Mouse (Mus musculus): ENCODE data around the gene Apol8. TPM values are rescaled to one million over a fixed set of nuclear protein-coding genes. Genes with fewer than 3 reads are reported as not detected.

Gene Apol8
- total RNA-seq (2021): 1 to 10 TPM; 5.1 to 5.8 TPM
- long read RNA-seq, experiment 1, partial matches to known transcripts: 0 of 1 reads
- long read RNA-seq, experiment 1, other reads (novel, unspliced or antisense): 1 of 1 reads
- long read RNA-seq, experiment 2, partial matches to known transcripts: 0 of 1 reads
- long read RNA-seq, experiment 2, other reads (novel, unspliced or antisense): 1 of 1 reads

DNA sequence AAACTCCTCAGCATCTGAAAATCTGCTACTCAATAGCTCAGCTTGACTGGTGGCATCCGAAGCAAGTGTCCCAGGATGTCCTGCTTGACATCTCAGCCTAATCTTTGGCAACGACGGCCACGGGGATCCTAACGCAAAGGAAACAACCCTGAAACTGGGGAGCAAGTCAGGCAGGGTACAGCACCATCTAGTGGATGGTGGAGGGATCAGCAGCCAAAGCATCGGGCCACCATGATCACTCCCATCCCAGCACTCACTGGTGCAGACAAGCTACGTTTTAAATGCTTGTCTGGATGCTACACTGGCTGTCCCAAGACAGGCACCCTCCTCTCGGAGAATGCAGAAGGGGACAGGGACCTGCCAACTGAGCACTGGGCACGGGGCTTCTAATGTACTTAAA is at the start of gene Apol8:
Gene Apol8 (minus strand): TSS at position 156 of the 400 bp plus-strand sequence.
- TF ChIP-seq CTCF (IDR thresholded peaks at IDR 0.05): peak; percentile 95
- H3K27ac ChIP-seq: no peak within 1 kb of the TSS
- peak; percentile 66 to 70 for DNase-seq (ENCODE audit: extremely low spot score in 1 of 2, low spot score in 2 of 2)
- H3K4me3 ChIP-seq: peak within 1 kb of the TSS; percentile 34
- intact Hi-C loops (cut with DNase I): no loop called here

DNA sequence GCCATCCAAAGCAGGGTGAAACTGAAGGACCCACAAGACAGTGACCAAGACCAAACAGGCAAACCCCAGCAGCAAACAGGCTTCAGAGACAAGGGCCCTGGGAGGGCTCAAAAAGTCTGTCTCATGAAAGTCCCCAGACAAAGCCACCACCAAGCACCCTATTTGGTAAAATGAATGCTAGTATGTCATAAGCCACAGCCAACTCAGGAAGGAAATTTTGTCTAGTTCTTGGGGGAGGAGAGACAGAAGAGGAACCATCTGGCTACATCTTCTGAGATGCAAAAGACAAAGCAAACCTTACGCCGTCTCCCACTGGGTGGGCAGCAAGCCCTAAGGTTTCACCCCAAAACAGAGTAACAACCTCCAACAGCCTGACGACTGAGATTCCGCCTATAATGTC is 48.9 kb upstream of the Apol8 start:
- no peak for TF ChIP-seq CTCF (IDR thresholded peaks at IDR 0.05)
- intact Hi-C loops (cut with DNase I): no loop called here
- no peak for DNase-seq (ENCODE audit: extremely low spot score in 1 of 2, low spot score in 2 of 2)
- H3K27ac ChIP-seq: peak overlapping the region; percentile 77
- no peak overlapping the region for H3K4me3 ChIP-seq

DNA sequence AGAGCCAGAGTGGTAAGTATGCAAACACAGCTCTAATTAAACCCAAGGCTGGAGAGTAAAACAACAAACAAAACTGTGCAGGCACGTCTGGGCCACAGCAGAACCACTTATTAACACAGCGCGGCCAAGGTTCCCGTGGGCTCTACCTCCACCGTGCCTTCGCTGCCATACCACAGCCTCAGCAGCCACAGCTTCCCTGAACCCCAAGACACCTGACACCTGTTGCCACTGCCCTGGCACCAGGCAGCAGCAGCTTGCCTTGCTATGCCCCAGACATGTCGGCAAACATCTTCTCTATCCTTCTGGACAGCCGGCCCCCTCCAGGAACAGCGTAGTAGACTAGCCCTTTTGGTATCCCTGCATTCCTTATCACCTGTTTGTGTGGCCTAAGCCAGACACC is 48.1 kb upstream of the Apol8 start:
- no peak overlapping the region for H3K4me3 ChIP-seq
- no peak for TF ChIP-seq CTCF (IDR thresholded peaks at IDR 0.05)
- DNase-seq (ENCODE audit: extremely low spot score in 1 of 2, low spot score in 2 of 2): no peak
- intact Hi-C loops (cut with DNase I): loop anchor here (5.0 kb wide), 1 partner anchor 37 kb away; the partner anchor contains the start of gene Myh9
- H3K27ac ChIP-seq: no peak overlapping the region

DNA sequence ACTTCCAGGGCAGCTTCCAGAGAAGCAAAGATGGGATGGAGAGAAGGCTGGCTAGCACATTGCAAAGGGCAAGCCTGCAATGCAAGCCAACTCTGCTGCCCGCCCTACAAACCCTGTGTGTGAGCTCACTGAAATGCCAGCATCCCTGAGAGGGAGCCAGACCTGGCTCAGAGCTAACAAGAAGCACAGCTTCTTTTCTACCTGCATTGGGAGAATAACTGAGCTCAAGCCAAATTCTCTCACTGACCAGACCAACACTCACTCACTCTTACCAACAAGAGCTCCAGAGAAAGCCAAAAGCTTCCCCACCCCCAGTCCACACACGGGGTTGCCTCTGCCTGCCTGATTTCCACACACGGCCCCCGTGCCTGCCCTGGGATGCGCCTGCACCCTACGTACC is 47.7 kb upstream of the Apol8 start:
- H3K27ac ChIP-seq: no peak overlapping the region; the same call in 1 of the 2 replicates
- TF ChIP-seq CTCF (IDR thresholded peaks at IDR 0.05): no peak

DNA sequence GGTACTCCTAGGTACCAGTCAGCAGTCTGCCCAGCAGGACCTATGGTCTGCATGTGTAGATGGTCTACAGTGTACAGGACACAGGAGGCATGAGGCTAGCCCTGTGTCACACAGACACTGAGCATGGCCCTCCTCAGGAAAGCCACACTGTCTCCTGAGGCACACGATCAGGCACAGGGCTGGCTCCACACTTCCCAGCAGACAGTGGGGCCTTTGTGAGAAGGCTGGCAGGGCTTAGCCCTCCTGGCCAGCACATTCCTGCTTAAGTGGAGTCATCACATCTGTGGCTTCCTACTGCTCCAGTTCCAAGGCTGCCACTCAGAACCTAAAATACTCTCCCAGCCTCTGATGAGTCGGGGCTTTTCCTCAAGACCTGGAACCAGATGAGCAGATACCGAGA is 46.9 kb upstream of the Apol8 start:
- no peak for TF ChIP-seq CTCF (IDR thresholded peaks at IDR 0.05)
- H3K4me3 ChIP-seq: no peak overlapping the region
- H3K27ac ChIP-seq: peak overlapping the region; percentile 53; the same call in 1 of the 2 replicates
- DNase-seq (ENCODE audit: extremely low spot score in 1 of 2, low spot score in 2 of 2): no peak
- intact Hi-C loops (cut with DNase I): loop anchor here (5.0 kb wide), 1 partner anchor 39 kb away; the partner anchor contains the start of gene Myh9

More for the DNA sequence above, 47.7 kb upstream of the Apol8 start:
- intact Hi-C loops (cut with DNase I): loop anchor here (5.0 kb wide), 1 partner anchor 38 kb away; the partner anchor contains the start of gene Myh9
- DNase-seq (ENCODE audit: extremely low spot score in 1 of 2, low spot score in 2 of 2): no peak
- no peak overlapping the region for H3K4me3 ChIP-seq

DNA sequence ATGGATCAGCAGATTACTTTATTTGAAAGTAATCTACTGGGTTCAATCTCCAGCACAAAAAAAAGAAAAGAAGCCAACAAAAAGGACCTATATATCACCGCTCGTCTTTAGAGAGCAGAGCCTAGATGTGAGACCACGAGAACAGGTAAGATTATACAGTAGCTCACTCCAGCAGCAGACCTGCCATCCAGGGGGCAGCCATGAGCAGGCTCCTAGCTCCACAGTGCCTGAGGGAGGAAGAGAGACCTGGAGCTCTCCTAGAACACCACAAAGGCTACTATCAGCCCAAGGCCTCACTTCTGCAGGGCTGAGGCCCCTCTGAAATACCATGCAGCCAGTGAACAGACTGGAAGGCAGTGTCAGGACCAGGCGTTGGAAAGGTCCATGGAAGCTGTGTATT is 46.2 kb upstream of the Apol8 start:
- no peak for DNase-seq (ENCODE audit: extremely low spot score in 1 of 2, low spot score in 2 of 2)
- intact Hi-C loops (cut with DNase I): loop anchor here (5.0 kb wide), 1 partner anchor 39 kb away; the partner anchor contains the start of gene Myh9
- peak overlapping the region; percentile 53; the same call in 1 of the 2 replicates for H3K27ac ChIP-seq
- H3K4me3 ChIP-seq: no peak overlapping the region
- peak; percentile 42 for TF ChIP-seq CTCF (IDR thresholded peaks at IDR 0.05)

DNA sequence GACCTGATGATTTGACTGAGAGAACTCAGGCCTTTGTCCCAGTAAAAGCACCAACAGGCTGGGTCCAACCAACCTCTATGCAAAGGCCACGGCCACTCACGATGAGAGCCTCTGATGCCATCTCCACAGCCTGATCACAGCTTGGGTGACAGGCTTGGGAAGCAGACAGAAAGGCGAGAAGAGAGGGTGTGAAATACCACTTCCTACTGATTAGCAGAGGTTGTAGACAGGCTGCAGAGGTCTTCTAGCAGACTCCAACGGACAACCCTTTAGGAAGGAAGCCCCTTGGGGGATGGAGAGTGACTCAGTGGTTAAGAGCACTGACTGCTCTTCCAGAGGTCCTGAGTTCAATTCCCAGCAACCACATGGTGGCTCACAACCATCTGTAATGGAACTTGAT is 44.4 kb upstream of the Apol8 start:
- Histone ChIP-seq H3K4me3 (no peak overlapping the region), H3K27ac (peak overlapping the region; percentile 74)
- no peak for TF ChIP-seq CTCF (IDR thresholded peaks at IDR 0.05)
- intact Hi-C loops (cut with DNase I): loop anchor here (5.0 kb wide), 1 partner anchor 41 kb away; the partner anchor contains the start of gene Myh9
- no peak for DNase-seq (ENCODE audit: extremely low spot score in 1 of 2, low spot score in 2 of 2)

DNA sequence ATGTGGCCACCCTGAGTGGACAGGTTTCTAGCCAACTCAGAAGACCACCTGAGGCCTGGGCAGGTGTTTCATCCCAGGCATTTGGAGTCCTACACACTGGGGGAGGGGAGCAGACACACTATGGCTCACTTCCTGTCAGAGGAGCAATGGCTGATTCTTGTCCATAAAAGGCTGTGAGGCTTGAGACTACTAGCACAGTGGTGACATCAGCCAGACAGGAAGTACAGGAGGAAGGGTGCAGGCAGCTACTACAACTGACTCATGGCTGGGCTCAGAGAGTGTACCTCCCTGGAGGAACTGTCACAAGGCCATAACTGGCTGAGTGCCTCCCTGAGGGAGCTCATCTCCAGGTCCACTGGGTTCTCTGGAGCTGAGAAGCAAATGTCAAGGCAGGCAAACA is 43.7 kb upstream of the Apol8 start:
- H3K4me3 ChIP-seq: no peak overlapping the region
- DNase-seq (ENCODE audit: extremely low spot score in 1 of 2, low spot score in 2 of 2): peak in 1 of 2 experiments; percentile 42
- H3K27ac ChIP-seq: peak overlapping the region; percentile 74
- TF ChIP-seq CTCF (IDR thresholded peaks at IDR 0.05): no peak
- intact Hi-C loops (cut with DNase I): loop anchor here (5.0 kb wide), 1 partner anchor 42 kb away; the partner anchor contains the start of gene Myh9

DNA sequence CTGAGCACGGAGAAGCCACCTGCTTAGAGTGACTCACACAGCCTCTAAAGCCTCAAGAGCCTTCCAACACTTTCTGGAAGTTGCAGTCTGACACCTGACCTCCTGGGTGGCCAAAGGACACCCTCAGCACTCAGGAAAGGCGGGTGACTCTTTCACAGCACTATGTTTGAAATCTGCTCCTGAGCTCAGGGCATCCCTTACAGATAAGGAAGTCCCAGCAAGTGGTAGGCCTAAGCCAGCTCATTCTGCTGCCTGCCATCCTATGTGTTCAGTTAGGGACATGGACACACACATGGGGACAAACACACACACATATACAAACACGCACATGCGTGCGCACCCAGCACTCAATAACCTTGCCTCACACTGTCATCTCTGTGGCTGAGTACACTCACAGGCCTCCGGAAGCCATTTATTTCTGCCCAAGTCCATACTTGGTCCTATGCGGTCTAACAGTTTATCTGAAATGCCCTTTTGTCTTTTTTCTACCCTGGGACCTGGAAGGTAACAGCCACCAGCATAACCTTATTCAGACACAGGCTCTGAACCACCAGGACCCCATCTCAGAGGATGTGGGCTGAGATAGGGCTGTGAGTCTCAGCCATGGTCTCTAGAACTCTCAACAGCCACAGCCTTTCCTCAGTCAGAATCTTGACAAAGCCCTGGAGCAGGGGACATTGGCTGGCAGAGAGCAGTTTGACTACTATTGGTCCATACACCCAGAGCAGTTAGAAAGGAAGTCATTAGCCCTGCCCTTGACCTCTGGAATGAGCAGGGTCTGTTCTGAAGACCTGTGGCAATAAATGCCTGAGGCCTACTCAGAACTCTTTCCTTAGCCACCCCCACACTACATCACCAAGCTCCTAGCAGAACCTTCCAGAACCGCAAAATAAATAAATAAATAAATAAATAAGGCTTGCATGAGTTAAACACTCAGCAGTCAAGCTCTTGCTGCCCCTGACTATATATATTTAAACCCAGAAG is 43.0 kb upstream of the Apol8 start:
- TF ChIP-seq CTCF (IDR thresholded peaks at IDR 0.05): no peak
- Histone ChIP-seq H3K27ac (peak overlapping the region; percentile 86), H3K4me3 (no peak overlapping the region)
- intact Hi-C loops (cut with DNase I): loop anchor here (5.0 kb wide), 1 partner anchor 43 kb away; the partner anchor contains the start of gene Myh9
- no peak for DNase-seq (ENCODE audit: extremely low spot score in 1 of 2, low spot score in 2 of 2)

DNA sequence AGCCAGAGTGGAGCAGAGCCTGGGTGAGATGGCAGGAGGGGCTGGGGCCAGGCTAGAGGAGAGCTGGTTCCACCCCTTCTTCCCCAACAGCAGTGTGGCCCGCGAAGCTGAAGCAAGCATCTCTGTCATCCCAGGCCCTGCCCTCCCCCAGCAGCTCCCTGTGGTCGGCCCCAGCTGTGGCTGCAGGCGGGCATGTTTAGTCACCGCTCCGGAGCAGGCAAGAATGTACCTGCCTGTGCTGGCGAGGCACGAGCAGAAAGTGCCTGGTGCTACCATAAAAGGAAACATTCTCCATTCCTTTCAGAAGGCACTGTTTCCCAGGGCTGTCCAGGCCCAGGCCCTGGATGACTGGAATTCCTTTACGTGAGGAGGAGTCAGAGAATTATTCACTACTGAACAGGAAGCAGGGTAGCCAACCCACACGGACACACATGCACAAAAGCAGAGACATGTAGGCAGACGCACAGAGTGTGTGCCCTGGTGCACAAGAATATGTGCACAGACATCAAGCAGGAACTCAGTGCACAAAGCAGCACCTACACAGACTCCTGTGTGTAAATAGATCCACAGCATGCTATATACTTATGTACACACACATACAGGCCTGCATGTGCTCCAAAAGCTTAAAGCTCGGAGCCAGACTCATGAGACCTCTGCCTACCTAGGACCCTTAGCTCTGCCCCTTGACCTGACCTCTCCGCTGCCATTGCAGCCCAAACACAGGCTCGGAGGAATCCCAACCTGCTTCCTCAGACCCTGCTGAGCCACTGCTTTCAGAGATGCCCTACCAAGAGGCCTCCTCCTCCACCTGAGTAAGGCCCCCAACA is 42.1 kb upstream of the Apol8 start:
- intact Hi-C loops (cut with DNase I): no loop called here

More for the DNA sequence above, 42.1 kb upstream of the Apol8 start:
- H3K27ac ChIP-seq: peak overlapping the region; percentile 86
- H3K4me3 ChIP-seq: no peak overlapping the region
- peak; percentile 44 to 52 for DNase-seq (ENCODE audit: extremely low spot score in 1 of 2, low spot score in 2 of 2)
- no peak for TF ChIP-seq CTCF (IDR thresholded peaks at IDR 0.05)
